Mouse (Mus musculus) kidney, postnatal 14 days (tissue): ENCODE data around the gene Cpsf3.

ENCODE experiments used
- DNase-seq: peaks from one replicate; pipeline ENCODE4 v3.0.0; 2022; ENCODE audit warnings: mixed read lengths

The Cpsf3 gene

GRCm38 (mm10) chr12:21335869-21336268 is 50.7 kb downstream of the Cpsf3 start:
- DNase-seq, result no peak

GRCm38 (mm10) chr12:21337171-21337570 is 52.0 kb downstream of the Cpsf3 start:
- DNase-seq, result no peak

DNA sequence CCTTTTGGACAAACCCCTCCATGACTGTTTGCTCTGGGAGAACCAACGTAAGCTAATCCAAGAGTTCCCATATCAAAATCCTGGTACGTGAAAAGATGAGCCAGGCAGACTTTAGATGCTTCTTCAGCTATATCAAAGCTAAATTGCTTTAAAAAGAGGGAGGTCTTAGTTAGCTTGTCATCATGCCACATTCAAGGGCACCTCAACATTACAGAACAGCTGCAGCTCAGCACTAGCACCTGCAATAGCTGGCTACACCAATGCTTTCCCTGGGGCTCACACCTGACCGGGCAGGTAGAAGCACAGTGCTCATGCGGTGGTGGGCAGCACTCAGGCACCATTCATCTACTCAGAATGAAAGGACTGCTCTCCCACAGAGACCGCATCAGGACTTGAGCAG is 55.5 kb downstream of the Cpsf3 start:
- no peak for DNase-seq

- DNase-seq, result no peak
Measured at GRCm38 (mm10) chr12:21346972-21347371, 61.8 kb downstream of the Cpsf3 start.

GRCm38 (mm10) chr12:21350113-21350876 is 65.1 kb downstream of the Cpsf3 start:
- no peak for DNase-seq

- no peak for DNase-seq
Measured at GRCm38 (mm10) chr12:21353681-21354080, 68.5 kb downstream of the Cpsf3 start.

- DNase-seq, result no peak
Measured at GRCm38 (mm10) chr12:21362686-21363085, 77.5 kb downstream of the Cpsf3 start.

- DNase-seq, result no peak
Measured at GRCm38 (mm10) chr12:21363195-21363594, 78.0 kb downstream of the Cpsf3 start.
